Mouse (Mus musculus) E14TG2a.4 (cell line): ENCODE data around the gene Ccl22.

Experiments used
- CTCF ChIP-seq: conservative IDR thresholded peaks from 2 replicates; pipeline ENCODE4 v1.5.1; 2014; ENCODE audit warnings: low read length
- NANOG ChIP-seq: IDR thresholded peaks from 2 replicates; pipeline ENCODE4 v1.6.1; 2014; ENCODE audit warnings: borderline replicate concordance, low read length, mixed read lengths
- POU5F1 ChIP-seq: IDR thresholded peaks from 2 replicates; pipeline ENCODE4 v1.6.1; 2014; ENCODE audit warnings: low read length, borderline replicate concordance

DNA sequence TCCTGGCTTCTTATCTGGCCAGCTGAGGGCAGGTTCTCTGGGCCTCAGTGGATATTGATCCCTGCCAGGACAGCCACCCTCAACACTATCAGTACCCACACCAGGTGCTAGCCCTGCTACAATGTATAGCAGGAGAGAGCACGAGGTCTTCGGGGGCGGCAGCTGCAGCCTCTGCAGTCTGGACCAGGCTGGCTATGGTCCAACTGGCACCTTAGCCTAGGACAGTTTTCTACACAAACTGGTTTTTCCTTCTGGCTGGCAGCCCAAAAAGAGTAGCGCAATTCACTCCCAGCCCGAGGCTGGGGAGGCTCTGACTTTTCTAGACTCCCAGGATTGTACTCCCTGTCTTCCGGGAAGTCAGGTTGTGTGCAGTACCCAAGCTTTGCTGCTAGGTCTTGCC lies 25.6 kb downstream of the Ccl22 start:
- no peak for TF ChIP-seq CTCF
- no peak for TF ChIP-seq POU5F1
- no peak for TF ChIP-seq NANOG
